ENCODE assay signal across 10 mouse cellular contexts in the genomic region with DNA sequence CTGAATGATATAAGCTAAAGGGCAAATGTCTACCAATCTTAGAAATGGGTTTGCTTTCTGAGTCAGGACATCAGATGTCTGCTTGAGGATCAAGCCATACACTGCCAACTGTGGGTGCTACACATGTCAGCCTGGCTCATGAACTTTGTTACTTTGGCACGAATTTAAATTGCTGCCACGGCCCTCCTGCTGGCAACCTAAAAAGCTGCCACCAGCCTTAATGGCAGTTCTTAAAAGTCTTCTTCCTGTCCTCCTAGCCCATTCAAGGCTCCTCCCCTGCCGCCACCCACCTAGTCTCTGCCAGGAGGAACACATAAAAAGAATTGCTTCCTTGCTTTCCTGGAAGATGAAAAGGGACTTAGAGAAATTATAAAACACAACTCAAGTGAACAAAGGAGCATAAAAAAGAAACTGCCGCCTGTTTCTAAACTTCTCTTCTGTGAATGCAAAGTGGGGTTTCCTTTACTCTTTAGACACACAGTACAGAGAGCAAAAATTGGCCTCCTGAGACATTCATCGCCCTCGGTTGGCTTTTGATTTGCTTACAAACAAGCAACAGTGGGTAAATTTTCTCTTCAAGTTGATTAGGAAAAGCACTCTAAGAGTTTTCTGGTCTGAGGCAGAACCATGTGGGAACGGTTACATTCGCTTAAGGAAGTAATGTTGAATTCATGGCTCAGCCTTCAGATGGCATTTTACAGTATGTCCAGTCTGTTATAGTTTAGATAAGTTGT. TPM values are rescaled to one million over a fixed set of nuclear protein-coding genes. Genes with fewer than 3 reads are reported as not detected.
DNase-seq lines count a peak whose midpoint lies in the region; ATAC-seq and TF ChIP-seq lines count a peak whose summit lies in the region.
"Had no signal": no experiment of that assay in that cellular context is flagged by ENCODE, and none has a peak within 500 bp of the region (broad histone marks: within the 10 kb centered on the region; RNA-seq: fewer than 3 reads in every experiment).

No protein-coding gene starts in this region.

- peak in 1 of 2 experiments; percentile 44 for DNase-seq in layer of hippocampus, adult 2 months (ENCODE audit: low spot score in 2 of 2)
- no peak for DNase-seq in layer of hippocampus, postnatal 25 days (ENCODE audit: extremely low spot score in 1 of 2, low spot score in 1 of 2)
- DNase-seq in brain, embryonic 14.5 days (ENCODE audit: low read depth): peak; percentile 67
- DNase-seq in hindbrain, embryonic 14.5 days (ENCODE audit: low spot score): no peak
- DNase-seq in heart, adult 11 months: no peak
- no peak for DNase-seq in cerebellum, adult 11-12 months
- no peak for DNase-seq in retina, postnatal 1 day
- DNase-seq: cerebellum, adult 8-10 months had no signal

- peak overlapping the region; percentile 15; the same call in 1 of the 2 replicates for H3K4me2 ChIP-seq in hindbrain, embryonic 14.5 days (replicated peaks)
- peak overlapping the region; percentile 31 for H3K4me2 ChIP-seq in midbrain, embryonic 16.5 days (ENCODE audit: low read length)

- no peaks in the 10 kb centered on the region for H3K9me3 ChIP-seq in hindbrain, embryonic 14.5 days (ENCODE audit: control insufficient read depth, low read length)
- no peaks in the 10 kb centered on the region for H3K9me3 ChIP-seq in midbrain, embryonic 16.5 days (replicated peaks; ENCODE audit: control insufficient read depth, low read length, poor library complexity, severe bottlenecking)
- H3K9me3 ChIP-seq: G1E had no signal

- no peak for ATAC-seq in hindbrain, embryonic 14.5 days (ENCODE audit: low FRiP score)
- no peak for ATAC-seq in midbrain, embryonic 16.5 days

- peaks cover 19% of the 10 kb centered on the region for H3K4me1 ChIP-seq in hindbrain, embryonic 14.5 days (replicated peaks; ENCODE audit: control insufficient read depth, insufficient read depth, low read length)
- peaks cover 4% of the 10 kb centered on the region; the same call in 1 of the 2 replicates for H3K4me1 ChIP-seq in midbrain, embryonic 16.5 days (ENCODE audit: control insufficient read depth, insufficient read depth, low read length)

- H3K9ac ChIP-seq in hindbrain, embryonic 14.5 days: no peak overlapping the region
- H3K9ac ChIP-seq in midbrain, embryonic 16.5 days (ENCODE audit: low read depth, low read length): no peak overlapping the region

- H3K27me3 ChIP-seq in hindbrain, embryonic 14.5 days (ENCODE audit: control insufficient read depth, insufficient read depth, low read length): no peaks in the 10 kb centered on the region
- no peaks in the 10 kb centered on the region for H3K27me3 ChIP-seq in midbrain, embryonic 16.5 days (ENCODE audit: control insufficient read depth, insufficient read depth, low read depth, low read length)

- H3K36me3 ChIP-seq in hindbrain, embryonic 14.5 days (replicated peaks; ENCODE audit: control insufficient read depth, insufficient read depth): no peaks in the 10 kb centered on the region
- no peaks in the 10 kb centered on the region for H3K36me3 ChIP-seq in midbrain, embryonic 16.5 days (ENCODE audit: control insufficient read depth, insufficient read depth, low read length)
- H3K36me3 ChIP-seq: G1E had no signal

- H3K4me3 ChIP-seq in layer of hippocampus, adult 2 months: peak overlapping the region; percentile 57
- no peak overlapping the region for H3K4me3 ChIP-seq in hindbrain, embryonic 14.5 days (replicated peaks; ENCODE audit: low read length)
- no peak overlapping the region for H3K4me3 ChIP-seq in midbrain, embryonic 16.5 days (ENCODE audit: low read depth, low read length)

- WGBS in hindbrain, embryonic 14.5 days: 33% methylated on average over 8 of the region's 8 CpGs
- 22% methylated on average over 8 of the region's 8 CpGs for WGBS in midbrain, embryonic 16.5 days

- no peak for TF ChIP-seq CTCF in layer of hippocampus, adult 2 months (conservative IDR thresholded peaks at IDR 0.05)
- TF ChIP-seq CTCF in brain, embryonic 14.5 days (IDR thresholded peaks at IDR 0.05; ENCODE audit: borderline replicate concordance, extremely low read depth, insufficient read depth, insufficient read length): no peak

- no peak for TF ChIP-seq POLR2A in brain, embryonic 14.5 days (IDR thresholded peaks at IDR 0.05; ENCODE audit: borderline replicate concordance, extremely low read depth, insufficient read depth, insufficient read length, poor library complexity, severe bottlenecking)

- peak overlapping the region; percentile 91 for H3K27ac ChIP-seq in layer of hippocampus, adult 2 months
- no peak overlapping the region for H3K27ac ChIP-seq in hindbrain, embryonic 14.5 days
- H3K27ac ChIP-seq in midbrain, embryonic 16.5 days (ENCODE audit: low read length): no peak overlapping the region

RNA-seq across cellular contexts. Expression of a gene that starts 2.5 kb away (rescaled TPM):
- 10 to 100 TPM; 71.8 to 77.6 TPM for total RNA-seq in layer of hippocampus, adult 2 months (2021)
- 10 to 100 TPM; 75.8 to 82.7 TPM for total RNA-seq in layer of hippocampus, postnatal 25 days (2021)
- 10.3 and 15.1 TPM in 2 replicates for polyA plus RNA-seq in brain, embryonic 14.5 days (2012; rRNA removed)
- 5.9 and 6.4 TPM in 2 replicates for polyA plus RNA-seq in hindbrain, embryonic 14.5 days (2014; fragmentation: Nextera tagmentation; extraction: Ambion mirVana)
- 9.6 and 10.2 TPM in 2 replicates for polyA plus RNA-seq in midbrain, embryonic 16.5 days (2015; fragmentation: Nextera tagmentation; extraction: Ambion mirVana)
- polyA plus RNA-seq: G1E had no signal

RNA-seq across cellular contexts. Expression of a gene that starts 30.9 kb away (rescaled TPM):
- 10 to 100 TPM; 19.8 to 21.3 TPM for total RNA-seq in layer of hippocampus, adult 2 months (2021)
- total RNA-seq in layer of hippocampus, postnatal 25 days (2021): 10 to 100 TPM; 17.8 to 18.5 TPM
- 24.7 and 29.3 TPM in 2 replicates for polyA plus RNA-seq in brain, embryonic 14.5 days (2012; rRNA removed)
- polyA plus RNA-seq in hindbrain, embryonic 14.5 days (2014; fragmentation: Nextera tagmentation; extraction: Ambion mirVana): 21.1 and 27.2 TPM in 2 replicates
- 21.6 and 24.9 TPM in 2 replicates for polyA plus RNA-seq in midbrain, embryonic 16.5 days (2015; fragmentation: Nextera tagmentation; extraction: Ambion mirVana)
